Mouse (Mus musculus) bone marrow macrophage, adult 2 months (primary cell): ENCODE results near the gene Gm16513. TPM values are rescaled to one million over a fixed set of nuclear protein-coding genes. Genes with fewer than 3 reads are reported as not detected.
"Not testable (repeated sequence)": the region's sequence is repeated elsewhere in the genome, so short reads cannot be mapped to it uniquely, and the experiment has no call there.

ENCODE experiments used
- H3K27ac ChIP-seq: 2 replicates; pipeline ENCODE4 v1.5.1; 2012; ENCODE audit warnings: low read depth, low read length; ENCODE audit not compliant: insufficient read depth
- H3K4me1 ChIP-seq: 2 replicates; pipeline ENCODE4 v1.6.1; 2012; ENCODE audit warnings: low read length; ENCODE audit not compliant: control insufficient read depth, insufficient read depth
- H3K4me3 ChIP-seq: 2 replicates; pipeline ENCODE4 v1.5.1; 2012; ENCODE audit warnings: mild to moderate bottlenecking, low read length, moderate library complexity; ENCODE audit not compliant: insufficient read depth
- polyA plus RNA-seq: library from polyadenylated mRNA; stranded (reverse); fragments of >200 nt; gene quantifications from 2 replicates; pipeline ENCODE4 v1.2.4, GENCODE M21; 2012; ENCODE audit not compliant: missing spikeins, insufficient read depth, insufficient read length

The Gm16513 gene
- polyA plus RNA-seq, result 0.47 TPM in 1 of 2 replicates, not detected in the other

DNA sequence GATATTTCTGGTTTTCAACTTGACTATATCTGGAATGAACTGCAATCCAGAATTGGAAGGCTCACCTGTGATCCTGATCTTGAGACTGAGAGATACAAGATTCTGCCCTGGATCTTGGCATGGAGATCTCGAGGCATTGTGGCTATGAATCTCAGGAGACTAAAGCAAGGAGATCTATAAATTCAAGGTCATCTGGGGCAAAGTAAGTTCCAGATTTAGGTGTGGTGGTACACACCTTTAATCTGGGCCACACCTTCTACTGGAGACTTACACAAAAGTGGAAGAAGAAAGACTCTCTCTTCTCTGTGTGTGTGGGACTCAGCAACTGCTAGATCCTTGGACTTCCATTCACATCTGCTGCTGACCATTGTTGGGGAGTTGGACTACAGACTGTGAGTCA is at the start of gene Gm16513:
TSS of gene Gm16513 (plus strand) at position 301 of the 400 bp plus-strand sequence.
- H3K27ac ChIP-seq, H3K4me1 ChIP-seq, H3K4me3 ChIP-seq: not testable (repeated sequence)

Other genes starting within 250 kb of the Gm16513 start
- not detected in 2 replicates for gene Gm6367, start 194.0 kb upstream of the Gm16513 start, polyA plus RNA-seq
- gene Gm7942, start 75.7 kb upstream of the Gm16513 start, polyA plus RNA-seq, result not detected in 2 replicates
- gene Gm10424, start 90.1 kb downstream of the Gm16513 start, polyA plus RNA-seq, result not detected in 2 replicates
- not detected in 2 replicates for gene Gm3259, start 123.3 kb downstream of the Gm16513 start, polyA plus RNA-seq